Mouse (Mus musculus): ENCODE data around the gene Glt1d1. TPM values are rescaled to one million over a fixed set of nuclear protein-coding genes. Genes with fewer than 3 reads are reported as not detected.

Glt1d1 gene
- polyA plus RNA-seq, 1 experiment from 2014 or later: 0.54 TPM

DNA sequence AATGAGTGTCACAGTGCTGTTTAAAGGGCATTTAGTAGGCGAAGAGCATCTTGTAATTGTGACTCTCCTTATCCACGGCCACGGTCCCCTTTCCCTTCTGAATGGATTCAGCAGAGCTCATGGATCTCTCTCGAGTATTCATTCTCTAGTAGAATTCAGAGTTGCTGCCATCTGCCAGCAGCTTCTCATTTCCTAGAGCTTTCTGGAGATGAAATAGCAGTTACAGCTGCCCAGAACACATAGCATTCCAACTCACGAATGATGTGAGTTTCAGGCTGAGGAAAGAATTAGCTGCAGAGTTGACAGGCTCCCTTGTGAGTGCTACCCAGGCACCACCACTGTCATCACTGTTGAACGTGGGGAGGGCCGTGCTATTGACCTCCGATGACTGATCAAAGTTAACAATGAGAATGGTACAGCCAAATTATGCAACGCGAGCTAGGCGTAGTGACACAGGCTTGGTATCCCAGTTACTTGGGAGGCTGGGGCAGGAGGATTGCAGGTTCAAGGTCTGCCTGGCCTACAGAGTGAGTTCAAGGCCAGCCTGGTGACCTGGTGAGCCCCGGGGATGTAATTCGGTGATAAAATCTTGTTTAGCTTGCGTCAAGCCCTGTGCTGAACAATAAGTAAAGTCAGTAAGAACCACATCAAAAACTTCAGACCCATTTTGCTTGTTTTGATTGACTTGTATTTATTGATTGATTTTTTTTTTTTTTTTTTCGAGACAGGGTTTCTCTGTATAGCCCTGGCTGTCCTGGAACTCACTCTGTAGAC is 9.3 kb downstream of the Glt1d1 start:
- Histone ChIP-seq H3K9me3 (ENCODE audit: low read length) (peaks cover 13% of the 10 kb centered on the region; the same call in 1 of the 2 replicates), H3K4me1 (ENCODE audit: insufficient read depth, low read length) (no peaks in the 10 kb centered on the region), H3K9ac (replicated peaks; ENCODE audit: low read length) (no peak overlapping the region), H3K27ac (ENCODE audit: low read length) (no peak overlapping the region), H3K27me3 (ENCODE audit: insufficient read depth, low read length) (no peaks in the 10 kb centered on the region), H3K4me2 (replicated peaks; ENCODE audit: low read depth, low read length) (no peak overlapping the region), H3K36me3 (ENCODE audit: insufficient read depth, low read length) (no peaks in the 10 kb centered on the region), H3K4me3 (ENCODE audit: low read length) (no peak overlapping the region)
- ATAC-seq (ENCODE audit: low FRiP score, low TSS enrichment): no peak
- 94% methylated on average over 15 of the region's 15 CpGs for whole genome bisulfite sequencing

DNA sequence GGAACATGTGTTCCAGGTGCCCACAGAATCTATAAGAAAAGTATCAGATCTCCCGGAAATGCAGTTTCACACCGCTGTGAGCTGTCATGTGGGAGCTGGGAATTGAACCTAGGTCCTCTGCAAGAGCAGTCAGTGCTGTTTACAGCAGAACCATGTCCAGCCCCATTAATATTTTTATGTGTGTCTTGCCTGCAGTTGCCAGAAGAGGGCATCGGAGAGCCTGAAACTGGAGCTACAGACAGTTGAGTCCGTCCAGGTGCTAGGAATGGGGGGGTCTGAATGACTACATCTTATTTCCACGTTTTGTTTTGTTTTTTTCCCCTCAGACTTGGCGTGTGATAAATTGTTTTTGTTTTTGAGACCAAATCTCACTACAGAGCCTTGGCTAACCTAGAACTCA is 16.0 kb downstream of the Glt1d1 start:
- 71% methylated on average over 6 of the region's 6 CpGs for WGBS
- no peaks in the 10 kb centered on the region for H3K4me1 ChIP-seq (ENCODE audit: insufficient read depth, low read length)
- no peak overlapping the region for H3K4me2 ChIP-seq (replicated peaks; ENCODE audit: low read depth, low read length)
- H3K27me3 ChIP-seq (ENCODE audit: insufficient read depth, low read length): no peaks in the 10 kb centered on the region
- no peak overlapping the region for H3K27ac ChIP-seq (ENCODE audit: low read length)
- no peaks in the 10 kb centered on the region for H3K36me3 ChIP-seq (ENCODE audit: insufficient read depth, low read length)
- no peak for ATAC-seq (ENCODE audit: low FRiP score, low TSS enrichment)
- no peak overlapping the region for H3K9ac ChIP-seq (replicated peaks; ENCODE audit: low read length)
- no peak overlapping the region for H3K4me3 ChIP-seq (ENCODE audit: low read length)
- H3K9me3 ChIP-seq (ENCODE audit: low read length): 0 out of 2 replicates have a peak, but pooled peaks cover 4% of the 10 kb centered on the region

DNA sequence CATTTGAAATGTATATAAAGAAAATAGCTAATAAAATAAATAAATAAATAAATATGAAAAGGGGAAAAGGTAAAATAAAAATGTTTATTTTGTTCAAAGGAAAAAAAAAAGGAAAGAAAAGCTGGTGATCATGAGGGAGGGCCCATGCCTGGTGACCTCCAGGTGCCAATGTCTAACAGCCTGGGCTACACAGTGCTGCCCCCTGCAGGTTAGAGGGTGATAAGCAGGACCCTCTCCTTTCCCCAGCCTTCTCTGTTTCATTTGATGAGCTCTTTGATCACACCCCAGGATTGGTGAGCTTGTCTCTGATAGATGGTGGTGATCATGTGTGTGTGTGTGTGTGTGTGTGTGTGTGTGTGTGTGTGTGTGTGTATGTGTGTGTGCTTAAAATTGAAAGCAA is 17.0 kb downstream of the Glt1d1 start:
- Histone ChIP-seq H3K4me2 (replicated peaks; ENCODE audit: low read depth, low read length) (no peak overlapping the region), H3K9ac (replicated peaks; ENCODE audit: low read length) (no peak overlapping the region), H3K4me3 (ENCODE audit: low read length) (no peak overlapping the region), H3K36me3 (ENCODE audit: insufficient read depth, low read length) (no peaks in the 10 kb centered on the region), H3K4me1 (ENCODE audit: insufficient read depth, low read length) (no peaks in the 10 kb centered on the region), H3K27ac (ENCODE audit: low read length) (no peak overlapping the region), H3K9me3 (ENCODE audit: low read length) (0 out of 2 replicates have a peak, but pooled peaks cover 1% of the 10 kb centered on the region), H3K27me3 (ENCODE audit: insufficient read depth, low read length) (no peaks in the 10 kb centered on the region)
- ATAC-seq (ENCODE audit: low FRiP score, low TSS enrichment): no peak

DNA sequence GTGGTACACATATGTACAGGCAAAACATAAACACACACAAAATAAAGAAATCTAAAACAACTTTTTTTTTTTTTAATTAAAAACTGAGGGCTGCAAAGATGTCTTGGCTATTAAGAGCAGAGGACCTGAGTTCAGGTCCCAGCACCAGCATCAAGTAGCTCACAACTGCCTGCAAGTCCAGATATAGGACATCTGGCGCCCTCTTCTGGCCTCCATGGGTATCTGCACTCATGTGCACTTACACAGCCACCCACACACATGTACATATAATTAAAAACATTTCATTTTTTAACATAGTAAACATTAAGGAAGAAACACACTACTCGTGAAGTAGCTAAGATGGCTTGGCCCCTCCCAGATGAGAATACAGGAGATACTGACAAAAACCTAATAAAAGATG is 26.2 kb downstream of the Glt1d1 start:
- 81% methylated on average over 2 of the region's 2 CpGs for WGBS
- no peak for ATAC-seq (ENCODE audit: low FRiP score, low TSS enrichment)

DNA sequence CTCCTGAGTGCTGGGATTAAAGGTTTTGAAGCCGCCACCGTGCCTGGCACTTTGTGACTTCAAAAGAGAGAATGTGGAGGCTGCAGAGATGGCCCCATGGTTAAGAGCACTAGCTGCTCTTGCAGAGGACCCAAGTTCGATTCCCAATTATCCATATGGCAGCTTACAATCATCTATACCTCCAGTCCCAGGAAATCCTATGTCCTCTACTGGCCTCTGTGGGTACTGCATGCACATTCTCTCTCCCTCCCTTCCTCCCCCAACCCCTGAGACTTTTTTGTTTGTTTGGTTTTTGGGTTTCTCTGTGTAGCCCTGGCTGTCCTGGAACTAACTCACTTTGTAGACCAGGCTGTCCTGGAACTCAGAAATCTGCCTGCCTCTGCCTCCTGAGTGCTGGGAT is 27.2 kb downstream of the Glt1d1 start:
- Histone ChIP-seq H3K36me3 (ENCODE audit: insufficient read depth, low read length) (no peaks in the 10 kb centered on the region), H3K9me3 (ENCODE audit: low read length) (peaks cover 8% of the 10 kb centered on the region; the same call in 1 of the 2 replicates), H3K4me2 (replicated peaks; ENCODE audit: low read depth, low read length) (no peak overlapping the region), H3K27me3 (ENCODE audit: insufficient read depth, low read length) (no peaks in the 10 kb centered on the region), H3K4me1 (ENCODE audit: insufficient read depth, low read length) (no peaks in the 10 kb centered on the region), H3K27ac (ENCODE audit: low read length) (no peak overlapping the region), H3K4me3 (ENCODE audit: low read length) (no peak overlapping the region), H3K9ac (replicated peaks; ENCODE audit: low read length) (no peak overlapping the region)
- 87% methylated on average over 3 of the region's 3 CpGs for WGBS
- ATAC-seq (ENCODE audit: low FRiP score, low TSS enrichment): no peak

More for the DNA sequence above, 26.2 kb downstream of the Glt1d1 start:
- Histone ChIP-seq H3K27ac (ENCODE audit: low read length) (no peak overlapping the region), H3K4me3 (ENCODE audit: low read length) (no peak overlapping the region), H3K4me1 (ENCODE audit: insufficient read depth, low read length) (no peaks in the 10 kb centered on the region), H3K27me3 (ENCODE audit: insufficient read depth, low read length) (no peaks in the 10 kb centered on the region), H3K9me3 (ENCODE audit: low read length) (peaks cover 8% of the 10 kb centered on the region; the same call in 1 of the 2 replicates), H3K9ac (replicated peaks; ENCODE audit: low read length) (no peak overlapping the region), H3K36me3 (ENCODE audit: insufficient read depth, low read length) (no peaks in the 10 kb centered on the region), H3K4me2 (replicated peaks; ENCODE audit: low read depth, low read length) (no peak overlapping the region)

DNA sequence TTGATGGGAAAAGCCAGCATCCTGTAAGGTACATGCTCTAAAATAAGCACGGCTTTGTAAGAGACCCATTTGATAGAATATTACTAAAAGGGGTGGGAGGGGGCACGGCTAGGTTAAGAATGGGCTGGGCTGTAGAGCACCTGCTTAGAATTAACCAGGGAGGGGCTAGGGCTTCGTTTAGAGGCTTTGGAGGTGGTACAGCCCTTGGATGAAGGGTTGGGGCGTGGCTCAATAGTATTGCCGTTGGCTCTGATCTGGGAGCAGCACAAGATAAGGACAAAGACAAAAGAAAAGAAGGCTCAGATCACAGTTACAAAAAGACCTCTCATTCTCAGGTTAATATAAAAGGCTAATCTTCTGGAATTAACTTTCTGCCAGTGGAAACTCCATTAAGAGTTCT is 28.2 kb downstream of the Glt1d1 start:
- no peaks in the 10 kb centered on the region for H3K4me1 ChIP-seq (ENCODE audit: insufficient read depth, low read length)
- 78% methylated on average over 5 of the region's 5 CpGs for WGBS
- no peak overlapping the region for H3K4me2 ChIP-seq (replicated peaks; ENCODE audit: low read depth, low read length)
- H3K9me3 ChIP-seq (ENCODE audit: low read length): peaks cover 8% of the 10 kb centered on the region; the same call in 1 of the 2 replicates
- H3K4me3 ChIP-seq (ENCODE audit: low read length): no peak overlapping the region
- no peaks in the 10 kb centered on the region for H3K36me3 ChIP-seq (ENCODE audit: insufficient read depth, low read length)
- H3K9ac ChIP-seq (replicated peaks; ENCODE audit: low read length): no peak overlapping the region
- no peak for ATAC-seq (ENCODE audit: low FRiP score, low TSS enrichment)
- H3K27ac ChIP-seq (ENCODE audit: low read length): no peak overlapping the region
- no peaks in the 10 kb centered on the region for H3K27me3 ChIP-seq (ENCODE audit: insufficient read depth, low read length)

DNA sequence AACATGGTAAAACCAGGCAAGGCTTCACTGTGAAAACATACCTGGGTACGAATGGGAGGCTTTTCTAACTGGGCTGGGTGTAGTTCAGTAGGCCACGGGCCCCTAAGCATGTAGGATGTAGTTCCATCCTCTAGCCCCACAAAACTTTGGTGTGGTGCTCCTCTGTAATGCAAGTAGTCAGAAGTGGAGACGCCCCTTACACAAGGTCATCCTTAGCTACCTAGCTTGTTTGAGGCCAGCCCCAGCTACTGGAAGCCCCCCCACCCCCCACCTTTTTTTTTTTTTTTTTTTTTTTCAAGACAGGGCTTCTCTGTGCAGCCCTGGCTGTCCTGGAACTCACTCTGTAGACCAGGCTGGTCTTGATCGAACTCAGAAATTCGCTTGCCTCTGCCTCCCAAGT is 28.9 kb downstream of the Glt1d1 start:
- Histone ChIP-seq H3K4me1 (ENCODE audit: insufficient read depth, low read length) (no peaks in the 10 kb centered on the region), H3K9me3 (ENCODE audit: low read length) (peaks cover 8% of the 10 kb centered on the region; the same call in 1 of the 2 replicates), H3K36me3 (ENCODE audit: insufficient read depth, low read length) (no peaks in the 10 kb centered on the region), H3K27ac (ENCODE audit: low read length) (no peak overlapping the region), H3K4me2 (replicated peaks; ENCODE audit: low read depth, low read length) (no peak overlapping the region), H3K27me3 (ENCODE audit: insufficient read depth, low read length) (no peaks in the 10 kb centered on the region), H3K9ac (replicated peaks; ENCODE audit: low read length) (no peak overlapping the region), H3K4me3 (ENCODE audit: low read length) (no peak overlapping the region)
- WGBS: 90% methylated on average over 5 of the region's 5 CpGs
- no peak for ATAC-seq (ENCODE audit: low FRiP score, low TSS enrichment)

DNA sequence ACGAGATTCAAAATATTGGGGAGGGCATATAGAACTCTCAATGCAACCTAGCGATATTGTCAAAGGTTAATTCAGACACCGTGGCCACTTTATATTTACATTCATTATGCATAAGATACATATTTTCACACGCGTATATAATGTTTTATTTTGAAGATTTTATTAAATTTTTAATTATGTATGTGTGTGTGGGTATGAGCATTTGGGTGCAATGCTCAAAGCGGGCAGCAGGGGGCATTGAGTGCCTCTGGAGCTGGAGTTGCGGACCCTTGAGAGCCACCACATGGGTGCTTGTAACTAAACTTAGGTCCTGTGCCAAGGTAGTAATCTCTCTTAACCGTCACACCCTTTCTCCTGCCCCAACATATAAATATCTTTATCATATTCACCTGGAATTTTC is 41.9 kb downstream of the Glt1d1 start:
- H3K27me3 ChIP-seq (ENCODE audit: insufficient read depth, low read length): no peaks in the 10 kb centered on the region
- no peaks in the 10 kb centered on the region for H3K4me1 ChIP-seq (ENCODE audit: insufficient read depth, low read length)
- no peak overlapping the region for H3K4me2 ChIP-seq (replicated peaks; ENCODE audit: low read depth, low read length)
- H3K27ac ChIP-seq (ENCODE audit: low read length): no peak overlapping the region
- ATAC-seq (ENCODE audit: low FRiP score, low TSS enrichment): no peak
- WGBS: 91% methylated on average over 8 of the region's 8 CpGs
- no peaks in the 10 kb centered on the region; the same call in 1 of the 2 replicates for H3K9me3 ChIP-seq (ENCODE audit: low read length)
- H3K4me3 ChIP-seq (ENCODE audit: low read length): no peak overlapping the region
- no peaks in the 10 kb centered on the region for H3K36me3 ChIP-seq (ENCODE audit: insufficient read depth, low read length)
- no peak overlapping the region for H3K9ac ChIP-seq (replicated peaks; ENCODE audit: low read length)

DNA sequence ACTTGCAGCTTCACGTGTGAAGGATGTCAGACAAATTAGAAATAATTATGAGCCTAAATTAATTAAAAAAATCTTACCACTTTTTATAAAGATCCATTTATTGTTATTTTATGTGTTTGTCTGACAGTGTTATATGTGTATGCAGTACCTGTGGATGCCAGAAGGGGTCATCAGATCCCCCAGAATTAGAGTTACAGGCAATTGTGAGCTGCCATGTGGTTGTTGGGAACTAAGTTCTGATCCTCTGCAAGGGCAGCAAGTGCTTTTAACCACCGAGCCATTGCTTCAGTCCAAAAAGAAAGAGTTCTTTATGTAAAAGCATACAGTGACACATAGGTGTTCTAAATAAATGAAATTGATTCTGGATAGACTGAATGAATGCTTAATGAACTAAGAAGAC is 45.5 kb downstream of the Glt1d1 start:
- Histone ChIP-seq H3K36me3 (ENCODE audit: insufficient read depth, low read length) (no peaks in the 10 kb centered on the region), H3K4me1 (ENCODE audit: insufficient read depth, low read length) (no peaks in the 10 kb centered on the region), H3K4me3 (ENCODE audit: low read length) (no peak overlapping the region), H3K27ac (ENCODE audit: low read length) (no peak overlapping the region), H3K4me2 (replicated peaks; ENCODE audit: low read depth, low read length) (no peak overlapping the region), H3K9ac (replicated peaks; ENCODE audit: low read length) (no peak overlapping the region), H3K9me3 (ENCODE audit: low read length) (no peaks in the 10 kb centered on the region; the same call in 1 of the 2 replicates), H3K27me3 (ENCODE audit: insufficient read depth, low read length) (no peaks in the 10 kb centered on the region)
- no peak for ATAC-seq (ENCODE audit: low FRiP score, low TSS enrichment)
- WGBS: 95% methylated on average over 2 of the region's 2 CpGs

DNA sequence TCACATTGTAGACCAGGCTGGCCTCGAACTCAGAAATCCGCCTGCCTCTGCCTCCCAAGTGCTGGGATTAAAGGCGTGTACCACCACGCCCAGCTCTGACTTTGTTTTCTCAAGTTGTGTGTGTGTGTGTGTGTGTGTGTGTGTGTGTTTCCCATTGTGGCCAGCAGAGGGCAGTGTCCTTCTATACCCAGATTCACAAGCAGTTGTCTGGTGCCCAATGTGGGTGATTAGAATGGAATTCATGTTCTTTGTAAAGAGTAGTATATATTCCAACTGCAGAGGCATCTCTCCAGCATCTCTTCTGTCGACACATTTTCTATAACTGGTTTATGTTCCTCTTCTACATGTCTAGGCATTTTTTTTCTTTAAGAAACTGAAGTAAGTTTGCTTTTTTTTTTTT is 46.4 kb downstream of the Glt1d1 start:
- 97% methylated on average over 5 of the region's 5 CpGs for WGBS
- Histone ChIP-seq H3K9ac (replicated peaks; ENCODE audit: low read length) (no peak overlapping the region), H3K27ac (ENCODE audit: low read length) (no peak overlapping the region), H3K36me3 (ENCODE audit: insufficient read depth, low read length) (no peaks in the 10 kb centered on the region), H3K4me3 (ENCODE audit: low read length) (no peak overlapping the region), H3K27me3 (ENCODE audit: insufficient read depth, low read length) (no peaks in the 10 kb centered on the region), H3K4me1 (ENCODE audit: insufficient read depth, low read length) (no peaks in the 10 kb centered on the region), H3K4me2 (replicated peaks; ENCODE audit: low read depth, low read length) (no peak overlapping the region), H3K9me3 (ENCODE audit: low read length) (no peaks in the 10 kb centered on the region; the same call in 1 of the 2 replicates)
- no peak for ATAC-seq (ENCODE audit: low FRiP score, low TSS enrichment)
